Mouse (Mus musculus) layer of hippocampus, postnatal 36 days (tissue): Measurements from ENCODE around the gene Mvk. TPM values are rescaled to one million over a fixed set of nuclear protein-coding genes. Genes with fewer than 3 reads are reported as not detected.
A peak's percentile ranks its signal among the peaks of the same experiment; 100 is the strongest.

Experiments used
- DNase-seq, 2 experiments: peaks; one replicate each; pipeline ENCODE4 v3.0.0; 2022
- total RNA-seq, 2 experiments: library from RNA; stranded (reverse); gene quantifications; 2 replicates each; pipeline ENCODE4 v1.2.3; 2021

Gene Mvk
- total RNA-seq, 2 experiments from 2014 or later: 25.0 to 27.1 TPM

GRCm38 (mm10) chr5:114461238-114461637 is 17.2 kb downstream of the Mvk start:
- peak; percentile 67 to 76 for DNase-seq

- DNase-seq: no peak
Observed at GRCm38 (mm10) chr5:114462067-114463040, 18.3 kb downstream of the Mvk start.

- no peak for DNase-seq
Observed at GRCm38 (mm10) chr5:114464561-114464960, 20.5 kb downstream of the Mvk start.

GRCm38 (mm10) chr5:114465641-114466040 is 21.6 kb downstream of the Mvk start:
- no peak for DNase-seq

- DNase-seq: no peak
Observed at GRCm38 (mm10) chr5:114467019-114467418, 22.9 kb downstream of the Mvk start.

- peak; percentile 49 to 50 for DNase-seq
Observed at GRCm38 (mm10) chr5:114467430-114467829, 23.4 kb downstream of the Mvk start.

GRCm38 (mm10) chr5:114468007-114468406 is 23.9 kb downstream of the Mvk start:
- no peak for DNase-seq

GRCm38 (mm10) chr5:114470359-114470758 is 26.3 kb downstream of the Mvk start:
- no peak for DNase-seq

GRCm38 (mm10) chr5:114474741-114475491 is 30.8 kb downstream of the Mvk start:
- peak; percentile 55 to 59 for DNase-seq

GRCm38 (mm10) chr5:114478267-114478666 is 34.2 kb downstream of the Mvk start:
- no peak for DNase-seq

- no peak for DNase-seq
Observed at GRCm38 (mm10) chr5:114482587-114483011, 38.5 kb downstream of the Mvk start.

GRCm38 (mm10) chr5:114485685-114486084 is 41.6 kb downstream of the Mvk start:
- DNase-seq: no peak

GRCm38 (mm10) chr5:114489570-114489969 is 45.5 kb downstream of the Mvk start:
- no peak for DNase-seq

- DNase-seq: no peak
Observed at GRCm38 (mm10) chr5:114490241-114490640, 46.2 kb downstream of the Mvk start.

GRCm38 (mm10) chr5:114494761-114495160 is 50.7 kb downstream of the Mvk start:
- DNase-seq: no peak

- DNase-seq: no peak
Observed at GRCm38 (mm10) chr5:114501252-114501651, 57.2 kb downstream of the Mvk start.

- DNase-seq: no peak
Observed at GRCm38 (mm10) chr5:114504826-114505225, 60.8 kb downstream of the Mvk start.

- DNase-seq: no peak
Observed at GRCm38 (mm10) chr5:114505260-114506085, 61.4 kb downstream of the Mvk start.

GRCm38 (mm10) chr5:114507394-114507793 is 63.3 kb downstream of the Mvk start:
- DNase-seq: no peak

- no peak for DNase-seq
Observed at GRCm38 (mm10) chr5:114507964-114508363, 63.9 kb downstream of the Mvk start.

- no peak for DNase-seq
Observed at GRCm38 (mm10) chr5:114509461-114509860, 65.4 kb downstream of the Mvk start.
